Mouse (Mus musculus): ENCODE results near the gene Sidt2.

Sidt2 gene

GRCm38 (mm10) chr9:45958023-45958670, 3.1 kb upstream of the Sidt2 start:
- CTCF ChIA-PET = interaction anchor here in 2 of 4 experiments (0.8 to 1.3 kb wide), 2 partner anchors 52 to 1304 kb away, joined by 3 read pairs; partner anchors contain the start of gene Pcsk7 (in 1 of the 2)
- POLR2A ChIA-PET = interaction anchor here in 1 of 4 experiments (0.5 to 5.9 kb wide), 4 partner anchors 7 to 280 kb away, joined by 4 to 39 read pairs (median 8); no protein-coding TSS in a partner anchor

- CTCF ChIA-PET = interaction anchor here (0.9 to 2.5 kb wide), 9 partner anchors 13 to 376 kb away, joined by 3 to 11 read pairs (median 4); partner anchors contain the start of gene Bud13 (in 2 of the 4)
These were observed 558 bp downstream of the Sidt2 start for GRCm38 (mm10) chr9:45954294-45955106.

DNA sequence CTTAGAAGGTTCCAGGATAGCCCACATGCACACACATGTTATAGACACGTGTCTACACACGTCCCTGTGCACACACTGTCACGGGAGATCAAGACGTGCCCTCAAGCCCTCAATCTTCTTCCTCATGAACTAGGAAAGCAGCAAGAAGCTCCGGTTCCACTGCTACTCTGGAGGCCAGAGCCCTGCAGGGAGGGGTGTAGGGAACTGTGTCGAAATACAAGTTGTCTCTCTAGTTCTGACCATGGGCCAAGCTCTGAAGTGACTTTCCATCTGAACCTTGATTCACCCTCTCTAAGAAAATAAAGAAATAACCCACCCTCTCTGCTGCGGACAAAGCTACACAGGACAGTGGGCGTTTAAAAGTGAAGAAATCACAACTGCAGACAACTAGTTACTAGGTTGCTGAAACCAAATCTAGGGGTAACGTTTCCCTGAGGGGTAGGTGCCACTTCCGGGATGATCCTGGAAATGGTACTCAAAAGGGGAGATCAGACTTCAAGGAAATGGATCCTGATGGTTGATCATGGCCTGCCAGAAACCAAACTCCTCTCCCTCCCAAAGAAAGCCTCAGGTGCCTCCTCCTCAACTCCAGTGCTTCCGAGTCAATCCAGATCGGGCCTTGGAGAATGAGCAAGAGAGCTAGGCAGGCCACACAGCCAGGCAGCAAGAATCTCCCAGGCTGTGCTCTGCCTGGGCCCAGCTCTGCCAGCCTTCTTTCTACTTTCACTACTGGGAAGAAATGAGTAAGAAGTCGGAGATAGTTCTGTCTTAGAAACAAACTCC, 1.4 kb downstream of the Sidt2 start:
- CTCF ChIA-PET = interaction anchor here (0.9 to 2.5 kb wide), 9 partner anchors 8 to 355 kb away, joined by 3 to 11 read pairs (median 4); partner anchors contain the start of gene Bud13 (in 2 of the 4)

More at GRCm38 (mm10) chr9:45954294-45955106, 558 bp downstream of the Sidt2 start:
- POLR2A ChIA-PET = interaction anchor here (0.5 to 6.5 kb wide), 50 partner anchors 8 to 605 kb away, joined by 3 to 88 read pairs (median 4); partner anchors contain the start of genes Pcsk7 (in 2 of the 4), Bud13 (in 1 of the 4), Rnf214 (in 1 of the 4) and Tagln (in 1 of the 4)

GRCm38 (mm10) chr9:45952890-45953289, 2.2 kb downstream of the Sidt2 start:
- ChIA-PET POLR2A (interaction anchor here in 2 of 4 experiments (1.5 to 6.5 kb wide), 8 partner anchors 7 to 277 kb away, joined by 3 to 88 read pairs (median 16); partner anchors contain the start of genes Pcsk7 (in 1 of the 2), Rnf214 (in 1 of the 2) and Tagln (in 1 of the 2)), CTCF (interaction anchor here in 2 of 4 experiments (0.8 to 2.5 kb wide), 4 partner anchors 7 to 16 kb away, joined by 3 to 11 read pairs (median 6); no protein-coding TSS in a partner anchor)

More for the DNA sequence above, 1.4 kb downstream of the Sidt2 start:
- POLR2A ChIA-PET = interaction anchor here (0.6 to 6.5 kb wide), 45 partner anchors 8 to 604 kb away, joined by 3 to 88 read pairs (median 4); partner anchors contain the start of genes Pcsk7 (in 2 of the 4), Rnf214 (in 2 of the 4), Bud13 (in 1 of the 4) and Tagln (in 1 of the 4)

DNA sequence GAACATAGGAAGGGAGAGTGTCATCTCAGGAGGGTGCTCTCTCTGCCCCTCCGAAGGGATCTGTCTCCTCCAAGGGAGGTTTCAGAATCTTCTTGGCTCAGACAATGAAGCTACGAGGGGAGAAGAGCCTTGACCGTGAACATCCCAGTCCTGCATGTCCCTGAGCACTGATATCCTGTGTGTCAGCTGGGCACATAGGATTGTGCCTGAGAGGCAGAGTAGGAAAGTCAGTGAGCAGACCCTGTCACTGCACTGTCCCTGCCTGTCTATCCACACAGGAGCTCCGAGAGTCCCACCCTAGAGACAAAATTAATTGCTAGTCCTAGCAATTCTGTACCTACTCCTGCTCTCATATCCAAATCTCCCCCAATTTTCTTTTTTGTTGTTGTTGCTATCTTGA, 3.0 kb downstream of the Sidt2 start:
- CTCF ChIA-PET = no interaction called here
- POLR2A ChIA-PET = interaction anchor here in 2 of 4 experiments (0.6 to 6.5 kb wide), 6 partner anchors 9 to 1197 kb away, joined by 3 to 88 read pairs (median 4); partner anchors contain the start of genes Pcsk7 (in 1 of the 2) and Rnf214 (in 1 of the 2)

- ChIA-PET POLR2A (interaction anchor here in 1 of 4 experiments (1.0 kb wide), 1 partner anchor 8 kb away, joined by 5 read pairs; the partner anchor contains the start of gene Sidt2), CTCF (no interaction called here)
These were observed 8.2 kb downstream of the Sidt2 start for GRCm38 (mm10) chr9:45946872-45947183.

DNA sequence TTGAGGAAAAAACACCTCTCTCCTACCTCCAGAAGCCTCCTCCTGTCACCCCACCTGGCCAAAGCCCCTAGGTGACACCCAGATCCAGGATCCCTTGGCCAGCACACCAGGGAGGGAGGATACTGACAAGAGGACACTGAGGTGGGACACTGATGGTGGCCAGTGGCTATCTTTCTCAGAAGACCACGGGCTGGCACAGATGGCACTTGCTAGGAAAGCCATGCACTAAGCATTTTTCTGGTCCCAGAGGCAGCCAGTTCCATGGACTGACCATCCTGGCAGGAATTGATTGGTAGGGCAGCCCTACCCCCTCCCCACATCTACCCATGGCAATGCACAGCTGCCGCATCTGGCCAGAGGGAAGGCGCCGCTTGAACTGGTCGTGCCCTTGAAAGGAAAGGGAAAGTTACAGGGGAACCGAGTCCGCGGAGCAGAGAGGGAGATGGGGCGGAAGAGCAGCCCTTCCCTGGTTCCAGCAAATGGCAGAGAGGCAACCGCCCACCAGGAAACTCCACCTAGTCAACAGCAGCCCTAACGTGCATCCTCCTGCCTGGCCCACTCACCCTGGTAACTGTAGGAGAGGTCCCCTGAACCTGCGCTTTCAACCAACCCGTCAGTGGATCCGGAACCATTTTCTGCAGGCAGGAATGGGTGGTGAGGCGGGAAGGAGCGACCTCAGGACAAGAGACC, 8.7 kb downstream of the Sidt2 start:
- ChIA-PET POLR2A (interaction anchor here in 3 of 4 experiments (1.0 to 7.1 kb wide), 6 partner anchors 7 to 9 kb away, joined by 3 to 88 read pairs (median 5); partner anchors contain the start of gene Sidt2 (in 3 of the 3)), CTCF (interaction anchor here in 3 of 4 experiments (0.5 to 1.2 kb wide), 4 partner anchors 9 to 360 kb away, joined by 3 to 9 read pairs (median 4); no protein-coding TSS in a partner anchor)

GRCm38 (mm10) chr9:45945721-45946120, 9.3 kb downstream of the Sidt2 start:
- CTCF ChIA-PET = interaction anchor here (0.5 to 1.2 kb wide), 6 partner anchors 8 to 360 kb away, joined by 3 to 9 read pairs (median 4); no protein-coding TSS in a partner anchor
- POLR2A ChIA-PET = interaction anchor here (0.5 to 7.1 kb wide), 6 partner anchors 8 to 590 kb away, joined by 3 to 88 read pairs (median 5); partner anchors contain the start of gene Sidt2 (in 3 of the 4)

- ChIA-PET CTCF (interaction anchor here in 1 of 4 experiments (0.9 to 1.2 kb wide), 3 partner anchors 8 to 34 kb away, joined by 3 to 9 read pairs (median 3); no protein-coding TSS in a partner anchor), POLR2A (interaction anchor here in 3 of 4 experiments (0.6 to 7.1 kb wide), 8 partner anchors 8 to 444 kb away, joined by 3 to 88 read pairs (median 4); partner anchors contain the start of gene Sidt2 (in 2 of the 3))
These were observed 10.3 kb downstream of the Sidt2 start for GRCm38 (mm10) chr9:45944506-45945400.

DNA sequence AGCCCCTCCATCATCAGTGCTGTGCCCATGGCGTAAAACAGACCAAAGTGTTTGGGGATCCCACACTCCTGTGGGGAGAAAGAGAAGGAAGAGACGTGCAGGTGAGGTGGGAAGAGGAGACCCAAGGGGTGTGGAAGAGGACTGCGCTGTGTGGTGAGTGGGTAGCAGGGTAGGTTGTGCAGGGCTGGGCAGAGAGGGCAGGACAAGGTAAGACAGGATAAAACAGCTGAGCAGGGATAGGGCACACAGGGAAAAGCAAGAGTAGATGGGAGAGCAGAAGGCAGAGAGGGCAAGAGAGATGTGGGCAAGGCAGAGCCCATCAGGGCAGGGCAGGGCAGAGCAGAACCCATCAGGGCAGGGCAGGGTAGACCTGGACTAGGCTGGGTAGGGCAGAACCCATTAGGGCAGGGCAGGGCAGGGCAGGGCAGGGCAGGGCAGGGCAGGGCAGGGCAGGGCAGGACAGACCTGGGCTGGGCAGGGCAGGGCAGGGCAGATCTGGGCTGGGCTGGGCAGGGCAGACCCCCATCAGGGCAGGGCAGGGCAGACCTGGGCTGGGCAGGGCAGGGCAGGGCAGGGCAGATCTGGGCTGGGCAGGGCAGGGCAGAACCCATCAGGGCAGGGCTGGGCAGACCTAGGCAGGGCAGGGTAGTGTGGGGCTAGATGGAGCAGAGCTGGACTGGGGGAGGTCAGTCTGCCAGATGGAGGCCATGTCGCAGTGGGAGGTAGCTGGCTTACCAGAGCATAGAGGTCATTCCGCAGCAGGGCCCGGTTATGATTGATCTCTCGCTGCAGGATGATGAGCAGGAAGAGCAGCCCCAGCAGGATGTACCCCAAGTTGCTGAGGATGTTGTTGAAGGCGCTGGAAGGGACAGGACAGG, 11.2 kb downstream of the Sidt2 start:
- CTCF ChIA-PET = interaction anchor here in 2 of 4 experiments (0.6 to 1.2 kb wide), 2 partner anchors 33 to 560 kb away, joined by 3 to 5 read pairs; no protein-coding TSS in a partner anchor
- POLR2A ChIA-PET = interaction anchor here in 2 of 4 experiments (0.9 to 7.1 kb wide), 4 partner anchors 11 to 443 kb away, joined by 3 to 88 read pairs (median 20); partner anchors contain the start of gene Sidt2 (in 2 of the 2)

GRCm38 (mm10) chr9:45942916-45943315, 12.1 kb downstream of the Sidt2 start:
- CTCF ChIA-PET = interaction anchor here in 1 of 4 experiments (0.6 kb wide), 1 partner anchor 561 kb away, joined by 5 read pairs; no protein-coding TSS in a partner anchor

GRCm38 (mm10) chr9:45942464-45942863, 12.6 kb downstream of the Sidt2 start:
- CTCF ChIA-PET = interaction anchor here in 2 of 4 experiments (1.0 to 1.7 kb wide), 4 partner anchors 10 to 530 kb away, joined by 3 to 5 read pairs (median 4); no protein-coding TSS in a partner anchor
- POLR2A ChIA-PET = interaction anchor here in 2 of 4 experiments (0.6 to 7.1 kb wide), 5 partner anchors 12 to 166 kb away, joined by 3 to 88 read pairs (median 9); partner anchors contain the start of gene Sidt2 (in 2 of the 2)

More at GRCm38 (mm10) chr9:45942916-45943315, 12.1 kb downstream of the Sidt2 start:
- POLR2A ChIA-PET = interaction anchor here in 2 of 4 experiments (0.6 to 7.1 kb wide), 4 partner anchors 11 to 167 kb away, joined by 3 to 88 read pairs (median 20); partner anchors contain the start of gene Sidt2 (in 2 of the 2)

GRCm38 (mm10) chr9:45941329-45941888, 13.6 kb downstream of the Sidt2 start:
- ChIA-PET CTCF (interaction anchor here in 3 of 4 experiments (0.5 to 1.7 kb wide), 23 partner anchors 9 to 895 kb away, joined by 3 to 11 read pairs (median 4); partner anchors contain the start of genes Apoa1 (in 1 of the 3) and Sidt2 (in 1 of the 3)), POLR2A (interaction anchor here in 3 of 4 experiments (0.6 to 7.1 kb wide), 13 partner anchors 9 to 342 kb away, joined by 3 to 88 read pairs (median 4); partner anchors contain the start of genes Sidt2 (in 2 of the 3), Bud13 (in 1 of the 3) and Pcsk7 (in 1 of the 3))

DNA sequence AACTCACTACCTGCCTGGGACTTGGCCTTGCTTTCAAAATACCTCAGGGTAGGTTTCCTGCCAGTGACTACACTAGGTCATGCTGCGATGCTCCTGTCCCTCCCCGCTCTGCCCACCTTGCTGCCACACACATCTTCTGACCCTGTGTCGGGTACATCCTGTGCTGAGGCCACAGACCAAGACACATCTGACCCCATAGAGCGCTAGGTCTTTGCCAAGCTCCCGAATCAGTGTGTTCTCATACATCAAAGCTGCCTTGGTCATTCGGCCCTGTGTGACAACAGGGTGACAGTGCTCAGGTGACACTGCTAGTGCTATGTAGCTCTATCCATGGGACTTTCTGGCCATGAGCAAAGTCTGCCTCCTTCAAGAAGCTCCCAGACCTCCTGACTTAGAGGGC, 15.3 kb downstream of the Sidt2 start:
- POLR2A ChIA-PET = interaction anchor here in 2 of 4 experiments (0.6 to 7.1 kb wide), 2 partner anchors 15 to 1226 kb away, joined by 8 to 88 read pairs; partner anchors contain the start of gene Sidt2 (in 1 of the 2)
- CTCF ChIA-PET = interaction anchor here in 2 of 4 experiments (0.6 to 0.7 kb wide), 2 partner anchors 701 to 969 kb away, joined by 3 read pairs; no protein-coding TSS in a partner anchor
